Mouse (Mus musculus): ENCODE results near the gene Cntfr.

Gene Cntfr

DNA sequence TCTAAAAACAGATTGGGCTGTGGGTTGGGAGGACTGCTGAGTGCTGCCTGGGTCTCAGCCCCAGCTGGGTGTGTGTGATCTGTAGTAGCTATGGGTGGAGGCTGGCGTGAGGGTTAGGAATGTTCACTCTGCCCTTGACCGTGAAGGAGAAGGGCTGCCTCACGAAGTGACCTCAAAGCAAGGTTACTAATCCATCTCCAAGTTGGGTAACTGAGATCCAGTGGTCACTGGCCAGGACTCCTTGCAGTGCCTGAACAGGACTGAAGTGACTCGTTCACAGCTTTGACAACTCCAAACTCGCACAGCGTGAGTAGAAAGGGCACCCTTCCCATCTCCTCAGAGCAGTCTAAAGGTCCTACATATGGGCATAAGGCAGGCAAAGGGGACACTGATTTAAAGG is 18.0 kb downstream of the Cntfr start:
- no peak for DNase-seq (ENCODE audit: low spot score)

DNA sequence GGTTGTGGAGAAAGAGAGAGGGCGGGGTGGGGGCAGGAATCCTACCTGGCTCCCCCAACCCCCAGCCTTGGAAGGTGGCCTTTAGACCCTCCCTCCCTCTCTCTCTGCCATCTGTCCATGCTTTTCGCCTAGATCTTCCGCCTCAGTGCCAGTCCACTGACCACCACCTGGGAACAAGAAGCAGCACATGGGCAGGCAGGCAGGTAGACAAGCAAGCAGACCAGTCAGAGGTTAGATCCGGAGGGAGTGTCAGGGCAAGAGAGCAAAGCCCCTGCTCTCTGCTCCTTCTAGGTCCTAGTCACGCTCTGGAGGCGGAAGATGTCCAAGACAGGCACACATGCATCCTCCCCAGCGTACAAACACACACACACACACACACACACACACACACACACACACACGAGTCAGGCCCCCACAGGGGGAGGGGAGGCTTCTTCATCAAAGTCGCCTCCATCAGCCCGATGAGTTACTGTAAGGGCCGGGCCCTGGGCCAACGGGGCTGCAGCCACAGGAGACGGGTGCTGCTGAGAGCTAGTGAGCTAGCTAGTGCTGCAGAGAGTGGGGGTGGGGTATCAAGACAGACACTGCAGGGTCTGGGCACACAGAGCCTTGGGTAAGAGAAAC is 19.8 kb downstream of the Cntfr start:
- DNase-seq (ENCODE audit: low spot score), result no peak

DNA sequence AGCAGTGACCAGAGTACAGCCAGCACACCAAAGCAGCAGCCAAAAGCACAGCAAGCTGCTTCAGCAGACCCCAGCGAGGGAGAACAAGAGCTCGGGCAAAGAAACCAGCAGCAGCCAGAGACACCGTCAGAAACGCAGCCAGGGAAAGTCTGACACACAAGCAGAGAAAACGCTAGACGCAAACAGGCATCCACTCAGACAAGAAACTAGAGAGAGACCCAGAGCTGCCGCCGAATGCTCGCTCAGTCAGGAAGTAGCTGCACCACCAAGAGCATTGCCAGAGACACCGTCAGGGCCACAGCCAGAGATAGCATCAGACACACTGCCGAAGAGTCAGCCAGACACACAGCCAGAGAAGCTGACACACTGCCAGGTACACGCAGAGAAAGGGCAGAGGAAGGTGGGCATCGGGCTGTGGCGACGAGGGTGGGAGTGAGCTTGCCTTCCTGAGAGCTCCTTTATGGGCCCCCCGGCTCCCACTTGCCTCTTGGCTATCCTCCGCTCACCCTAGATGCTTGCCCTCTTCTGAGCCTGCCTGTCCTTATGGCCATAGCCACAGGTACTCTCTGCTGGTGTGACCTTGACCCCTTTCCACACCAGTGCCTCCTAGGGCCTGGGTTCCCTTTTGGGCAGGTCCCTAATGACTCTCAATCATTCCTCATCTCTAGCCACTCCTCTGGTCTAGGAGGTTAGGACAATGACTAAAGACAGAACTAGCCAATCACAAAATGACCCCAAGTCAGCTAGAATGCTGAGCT is 20.5 kb downstream of the Cntfr start:
- no peak for DNase-seq (ENCODE audit: low spot score)

DNA sequence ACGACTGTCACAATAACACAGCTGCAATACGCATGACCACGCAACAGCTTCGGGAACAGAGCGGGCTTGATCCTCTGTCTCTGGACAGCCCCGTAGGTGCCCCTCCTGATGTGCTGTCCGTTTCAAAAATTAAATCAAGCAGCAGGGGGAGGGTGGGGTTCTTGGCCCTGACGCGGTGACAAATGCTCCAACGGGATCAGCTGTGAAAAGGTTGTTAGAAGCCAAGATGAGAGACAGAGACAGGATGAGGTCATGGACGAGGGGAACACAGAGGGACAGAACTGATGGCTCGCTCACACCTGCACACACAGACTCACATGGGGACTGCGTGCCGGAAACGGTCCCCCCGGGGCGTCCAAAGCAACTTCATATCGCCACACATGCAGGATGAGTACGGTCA is 23.7 kb downstream of the Cntfr start:
- no peak for DNase-seq (ENCODE audit: low spot score)

DNA sequence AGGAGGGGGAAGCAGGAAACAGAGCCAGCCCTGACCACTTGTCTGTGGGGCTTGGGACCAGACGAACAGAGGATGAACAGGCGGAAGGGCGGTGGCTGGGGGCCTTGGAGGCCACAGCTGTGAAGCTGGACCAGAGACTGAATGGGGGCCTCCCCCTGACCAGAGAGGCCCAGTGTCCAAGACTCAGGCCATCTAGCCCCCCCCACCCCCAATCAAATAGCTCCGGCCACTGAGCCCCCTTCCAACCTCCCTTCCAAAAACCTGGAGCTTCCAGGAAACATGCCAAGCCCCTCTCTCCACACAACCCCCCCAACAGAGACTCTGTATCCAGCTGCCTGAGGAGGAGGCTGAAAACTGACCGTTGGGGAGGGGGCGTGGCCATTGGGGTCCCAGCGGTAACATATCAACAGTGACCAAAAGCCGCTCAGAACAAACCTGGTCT is 24.3 kb downstream of the Cntfr start:
- no peak for DNase-seq (ENCODE audit: low spot score)

DNA sequence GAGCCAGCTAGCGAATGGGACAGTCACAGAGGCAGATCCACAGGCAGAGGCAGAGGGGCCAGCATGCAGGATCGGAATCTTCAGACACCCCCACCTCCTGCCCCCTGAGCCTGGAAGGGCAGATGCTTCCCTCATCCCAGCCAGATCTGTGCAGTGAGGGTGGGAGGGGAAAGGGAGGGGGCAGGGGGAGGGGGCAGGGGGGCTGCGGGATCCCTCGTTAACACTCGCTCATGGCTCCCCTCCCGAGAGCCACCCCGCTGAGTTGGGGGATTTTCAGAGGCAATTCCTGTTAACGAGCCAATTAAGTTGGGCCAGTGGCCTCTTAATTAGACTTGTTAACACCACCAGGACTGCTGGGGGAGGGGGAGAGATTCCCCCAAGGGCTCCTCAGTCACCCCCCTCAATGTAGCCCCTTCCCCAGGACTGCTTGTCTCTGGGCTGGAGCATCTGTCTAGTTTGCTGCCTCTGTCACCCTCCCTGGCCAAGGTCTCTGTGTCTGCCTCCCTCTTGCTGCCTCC is 24.9 kb downstream of the Cntfr start:
- DNase-seq (ENCODE audit: low spot score), result no peak

DNA sequence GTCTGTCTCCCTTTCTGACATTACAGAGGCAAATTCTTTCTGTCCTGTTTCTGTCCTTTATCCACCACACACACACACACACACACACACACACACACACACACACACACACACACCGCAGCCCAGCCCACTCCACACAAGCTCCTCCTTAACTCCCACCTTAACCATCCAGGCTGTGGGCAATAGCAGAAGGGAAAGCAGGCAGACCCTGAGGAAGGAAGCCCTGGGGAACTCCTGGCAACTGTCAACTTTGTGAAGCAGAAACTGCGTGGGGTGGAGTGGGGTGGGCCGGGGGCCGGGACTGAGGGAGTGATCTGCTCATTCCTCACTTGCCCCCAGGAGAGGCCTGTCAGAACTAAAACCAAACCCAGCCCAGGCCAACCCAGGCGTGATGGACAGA is 25.4 kb downstream of the Cntfr start:
- no peak for DNase-seq (ENCODE audit: low spot score)

DNA sequence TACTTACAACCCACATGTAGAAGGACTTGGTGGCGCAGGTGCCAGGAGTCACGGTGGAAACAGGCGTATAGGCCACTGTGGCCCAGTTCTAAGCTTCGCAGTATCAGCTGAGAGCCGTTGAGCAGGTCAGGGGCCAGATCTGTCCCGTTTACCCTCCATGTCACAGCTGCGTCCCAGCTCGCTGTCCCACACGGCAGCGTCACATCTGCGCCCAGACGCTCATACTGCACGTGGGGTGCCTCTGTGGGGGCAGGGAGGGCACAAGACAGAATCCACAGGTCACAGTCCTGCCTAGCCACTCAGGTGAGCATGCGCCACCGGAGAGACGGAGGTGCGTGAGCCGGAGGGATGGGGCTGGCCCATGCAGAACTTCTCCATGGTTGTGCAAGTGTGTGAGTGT is 26.1 kb downstream of the Cntfr start:
- no peak for DNase-seq (ENCODE audit: low spot score)

DNA sequence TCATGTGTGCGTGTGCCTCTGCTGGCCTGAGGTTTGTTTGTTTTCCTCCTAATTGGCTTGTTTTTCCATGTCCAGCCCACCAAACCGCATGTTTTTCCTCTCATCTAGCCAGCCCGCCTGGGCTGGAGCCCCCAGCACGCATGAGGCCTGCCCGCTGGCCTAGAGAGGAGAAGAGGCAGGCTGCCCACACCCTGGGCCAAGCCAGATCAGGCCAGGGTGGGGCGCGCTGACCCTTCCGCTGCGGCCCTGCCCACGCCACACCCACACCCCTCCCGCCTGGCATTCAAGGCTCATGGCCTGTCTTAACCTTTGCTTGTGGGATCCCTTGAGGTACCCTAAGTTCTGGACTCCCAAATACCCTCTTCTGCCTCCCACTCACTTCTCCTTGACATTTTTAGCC is 30.2 kb downstream of the Cntfr start:
- no peak for DNase-seq (ENCODE audit: low spot score)

DNA sequence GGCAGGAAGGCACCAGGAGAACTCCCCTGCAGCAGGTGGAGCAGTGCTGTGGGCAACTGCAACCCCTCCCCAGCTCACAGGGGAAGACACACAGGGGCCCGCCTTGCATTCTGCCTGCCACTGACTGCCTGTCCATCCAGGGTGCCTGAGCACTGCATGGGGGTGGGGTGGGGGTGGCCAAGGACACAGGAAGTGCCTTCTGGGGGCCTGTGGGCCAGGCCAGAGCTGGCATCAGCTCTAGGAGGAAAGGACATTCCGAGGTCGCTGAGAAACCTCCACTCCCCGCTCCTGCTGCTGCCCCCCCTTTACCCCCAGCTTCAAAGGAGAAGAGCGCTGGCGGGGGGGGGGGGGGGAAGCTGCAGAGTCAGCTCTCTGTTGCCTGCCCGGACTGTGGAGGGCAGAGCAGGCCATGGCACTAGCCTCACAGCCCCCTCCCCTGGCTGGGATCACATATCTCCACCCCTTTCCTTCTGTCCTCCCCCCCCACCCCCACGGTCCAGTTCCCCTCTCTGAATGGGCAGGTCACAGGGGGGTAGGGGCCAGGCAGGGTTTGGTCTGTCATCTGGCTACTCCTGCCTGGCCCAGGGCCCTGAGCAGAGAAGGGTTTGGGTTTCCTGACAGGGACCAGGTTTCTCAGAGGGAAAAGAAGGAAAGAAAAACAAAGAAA is 31.7 kb downstream of the Cntfr start:
- DNase-seq (ENCODE audit: low spot score), result no peak

DNA sequence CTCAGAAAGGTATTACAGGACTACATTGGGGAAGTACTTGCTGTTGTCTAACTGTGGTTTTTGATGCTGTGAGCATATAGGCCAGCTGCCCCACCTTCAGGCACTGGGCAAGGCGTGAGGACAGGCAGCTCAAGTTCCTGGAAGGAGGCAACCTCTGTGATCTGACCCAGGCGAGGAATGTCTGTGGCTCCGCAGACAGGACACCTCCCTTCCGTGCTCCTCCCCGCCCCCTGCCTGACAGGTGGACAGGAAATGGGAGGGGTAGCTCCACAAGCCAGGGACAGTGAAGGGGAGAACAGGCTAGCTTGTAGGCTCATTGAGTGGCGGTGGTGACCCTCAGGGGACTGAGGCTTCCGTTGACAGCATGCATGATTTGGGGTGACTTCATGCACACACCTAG is 32.4 kb downstream of the Cntfr start:
- DNase-seq (ENCODE audit: low spot score), result no peak

DNA sequence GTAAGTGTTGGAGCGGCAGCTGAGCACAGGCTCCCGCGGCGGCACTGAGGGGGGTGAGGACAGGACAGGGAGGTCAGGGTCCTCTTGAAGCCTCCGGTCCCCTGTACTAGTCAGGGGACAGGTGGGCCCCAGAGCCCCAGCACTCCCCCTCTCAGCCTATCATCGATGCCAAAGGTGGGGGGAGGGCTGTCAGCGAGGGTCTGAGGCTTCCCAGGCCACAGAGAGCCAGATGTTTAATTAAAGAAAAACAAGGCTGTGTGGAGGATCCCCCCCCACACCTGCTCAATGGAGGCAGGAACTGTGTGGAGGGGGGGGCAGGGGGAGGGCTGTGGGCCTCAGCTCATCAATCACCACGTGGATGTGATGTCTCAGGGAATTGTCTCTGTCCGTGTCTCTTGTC is 33.3 kb downstream of the Cntfr start:
- DNase-seq (ENCODE audit: low spot score), result no peak

DNA sequence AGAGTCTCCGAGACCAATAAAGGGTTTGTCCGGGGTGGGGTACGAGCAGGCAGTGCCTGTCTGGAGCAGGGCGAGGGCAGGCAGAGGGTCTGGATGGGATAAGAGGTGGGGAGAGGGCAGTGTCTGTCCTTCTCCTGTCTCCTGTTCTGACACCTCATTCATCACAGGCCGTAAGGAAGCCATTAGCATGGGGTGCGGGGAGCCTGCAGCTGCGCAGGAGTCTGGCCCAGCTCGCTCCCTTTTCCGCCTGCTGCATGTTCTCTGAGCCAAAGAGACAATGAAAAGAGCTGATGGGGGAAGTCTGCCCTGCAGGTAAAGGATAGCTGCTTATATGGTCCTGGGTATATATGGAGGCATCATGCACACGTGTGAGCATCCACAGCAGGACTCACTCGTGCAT is 34.2 kb downstream of the Cntfr start:
- DNase-seq (ENCODE audit: low spot score), result no peak

DNA sequence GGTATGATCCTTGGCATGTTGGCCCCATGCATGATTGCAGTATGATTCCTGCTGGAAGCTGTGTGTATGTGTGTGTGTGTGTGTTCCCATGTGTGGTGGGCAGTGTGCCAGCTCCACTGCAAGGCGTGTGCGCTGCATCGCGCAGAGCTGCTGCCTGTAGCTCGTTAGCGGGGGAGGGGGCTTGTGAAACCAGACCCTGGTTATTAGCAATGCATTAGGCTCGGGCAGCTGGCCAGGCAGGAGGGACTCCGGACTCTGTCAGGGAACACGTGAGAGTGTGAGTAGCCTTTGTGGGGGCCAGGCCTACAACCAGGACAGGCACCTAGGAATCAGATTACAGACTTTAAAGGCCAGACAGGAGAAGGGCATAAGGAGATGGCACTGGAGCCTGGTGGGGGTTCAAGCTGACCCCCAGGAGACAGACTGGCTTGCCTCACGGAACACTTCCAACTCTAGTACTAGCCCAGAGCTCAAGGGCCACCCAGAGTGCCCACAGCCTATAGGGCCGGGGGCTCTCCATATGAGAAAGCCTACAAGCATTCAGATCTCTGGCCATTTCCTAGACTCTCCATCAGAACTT is 35.9 kb downstream of the Cntfr start:
- DNase-seq (ENCODE audit: low spot score), result peak; percentile 61

DNA sequence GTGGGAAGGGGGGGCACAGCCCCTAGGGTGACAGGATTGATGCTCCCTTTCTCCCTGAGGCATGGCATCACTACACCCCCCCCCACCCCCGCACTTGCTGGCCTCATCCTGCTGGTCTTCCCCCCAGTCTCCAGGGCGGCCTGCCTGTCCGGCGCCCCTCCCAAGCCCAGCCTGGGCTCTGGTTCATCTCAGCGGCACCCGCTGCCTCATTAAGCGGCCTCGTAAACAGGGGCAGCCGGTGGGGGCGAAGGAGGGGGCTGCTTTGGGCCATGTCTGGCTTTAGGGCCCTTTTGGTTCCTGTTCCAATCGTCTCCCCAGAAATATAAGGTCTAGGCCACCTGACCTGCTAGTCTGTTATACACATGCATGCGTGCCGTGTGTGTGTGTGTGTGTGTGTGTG is 37.3 kb downstream of the Cntfr start:
- DNase-seq (ENCODE audit: low spot score), result no peak

DNA sequence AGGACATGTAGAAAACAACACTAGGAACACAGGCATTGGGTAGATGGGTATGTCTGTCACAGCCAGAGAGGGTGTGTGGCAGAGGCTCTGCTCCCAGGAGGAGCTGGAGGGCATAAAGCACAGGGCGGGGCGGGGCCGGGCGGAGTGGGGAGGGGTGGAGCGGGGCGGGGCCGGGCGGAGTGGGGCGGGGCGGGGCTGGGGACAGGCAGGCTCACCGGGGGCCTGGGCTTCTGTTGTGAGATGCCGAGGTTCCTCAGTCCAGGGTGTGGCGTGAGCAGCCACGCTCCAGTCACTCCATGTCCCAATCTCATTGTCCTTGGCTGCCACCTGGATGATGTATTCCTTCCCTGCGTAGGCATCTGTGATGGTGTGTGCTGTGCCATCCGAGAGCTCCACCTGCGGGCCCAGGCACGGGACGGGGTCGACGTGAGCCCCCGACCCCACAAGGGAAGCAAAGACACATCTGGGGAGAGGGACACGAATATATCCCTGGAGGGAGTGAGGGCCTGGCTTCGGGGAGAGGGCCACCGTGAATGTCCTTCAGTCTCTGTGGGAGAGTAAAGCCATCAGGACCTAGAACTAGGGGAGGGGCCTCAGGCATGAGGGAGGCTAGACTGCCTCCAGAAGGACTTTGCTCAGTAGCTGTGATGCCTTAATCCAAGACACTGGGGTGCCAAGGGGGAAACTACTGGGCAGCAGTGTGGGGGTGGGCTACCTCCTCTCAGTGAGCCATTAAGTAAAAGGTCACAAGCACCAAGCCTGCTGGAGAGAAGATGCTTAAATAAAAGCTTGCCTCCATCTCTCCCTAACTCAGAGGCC is 38.1 kb downstream of the Cntfr start:
- DNase-seq (ENCODE audit: low spot score), result no peak

DNA sequence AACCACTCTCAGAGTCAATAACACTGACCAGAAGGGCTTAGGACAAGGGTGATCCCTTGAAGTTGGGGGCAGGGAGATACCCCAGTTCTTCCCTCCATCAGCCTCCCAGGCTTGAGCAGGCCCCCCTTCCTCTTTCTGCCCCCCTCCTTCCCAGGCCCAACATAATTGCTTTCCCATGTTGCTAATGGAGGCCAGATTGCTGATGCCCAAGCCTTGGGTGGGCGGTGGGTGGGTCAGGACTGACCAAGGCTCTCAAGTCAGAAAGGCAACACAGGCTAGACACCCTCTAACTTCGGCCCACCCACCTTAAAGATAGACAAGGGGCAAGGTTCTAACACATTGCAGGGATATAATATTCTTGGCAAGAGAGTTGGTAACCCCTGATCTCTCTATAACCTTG is 41.4 kb downstream of the Cntfr start:
- DNase-seq (ENCODE audit: low spot score), result no peak

DNA sequence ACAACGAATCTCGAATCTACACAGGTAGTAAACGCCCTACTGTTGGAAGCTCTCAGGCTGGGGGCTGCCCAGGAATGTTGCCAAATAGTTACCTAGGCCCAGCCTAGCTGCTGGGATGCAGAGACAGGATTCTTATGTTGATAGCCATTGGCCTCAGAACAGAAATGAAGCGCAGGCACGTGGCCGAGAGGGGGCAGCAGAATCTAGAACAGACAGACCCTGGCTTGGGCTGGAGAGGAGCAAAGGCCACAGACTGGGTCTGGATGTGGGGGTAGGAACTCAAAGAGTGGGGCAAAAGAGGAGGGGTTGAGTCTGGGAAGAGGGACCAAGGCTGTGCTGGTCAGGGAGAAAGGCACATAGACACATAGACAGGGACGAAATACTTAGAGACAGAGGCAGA is 42.7 kb downstream of the Cntfr start:
- DNase-seq (ENCODE audit: low spot score), result peak; percentile 79

DNA sequence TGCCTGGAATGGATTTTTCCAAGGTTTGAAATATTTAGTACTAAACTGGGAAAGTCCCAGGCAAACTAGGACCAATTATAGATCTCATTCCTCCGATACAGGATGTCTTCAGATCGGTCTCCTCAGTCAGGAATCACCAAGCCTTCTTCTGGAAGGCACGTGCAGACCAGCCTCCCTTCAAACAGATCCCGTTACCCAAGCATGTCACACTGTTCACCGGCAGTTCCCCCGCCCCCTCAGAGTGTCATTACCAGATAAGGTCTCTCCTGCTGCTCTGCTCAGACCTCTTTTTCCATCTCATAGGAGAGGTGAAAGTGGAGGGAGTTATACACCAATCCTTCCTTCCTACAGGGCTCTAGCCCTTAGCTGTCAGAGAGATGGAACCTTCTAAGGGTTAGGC is 43.2 kb downstream of the Cntfr start:
- DNase-seq (ENCODE audit: low spot score), result no peak

DNA sequence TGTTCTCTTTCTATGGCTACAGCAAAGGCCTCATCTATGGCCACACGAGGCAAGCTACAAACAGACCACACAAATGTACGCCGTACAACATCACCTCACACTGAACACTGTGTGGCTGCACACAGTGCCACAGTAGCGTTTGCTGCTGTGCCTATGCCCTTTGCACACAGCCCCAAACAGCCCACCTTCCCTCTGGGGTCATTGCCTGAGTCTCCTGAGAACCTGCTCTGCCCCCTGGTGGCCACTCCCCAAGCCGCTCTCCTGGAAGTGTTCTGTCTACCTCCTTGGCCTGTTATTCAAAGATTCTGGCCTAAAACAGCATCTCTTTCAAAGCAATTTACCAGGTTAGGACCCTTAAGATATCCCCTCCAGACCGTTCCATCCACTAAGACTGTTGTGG is 43.6 kb downstream of the Cntfr start:
- DNase-seq (ENCODE audit: low spot score), result peak; percentile 89

DNA sequence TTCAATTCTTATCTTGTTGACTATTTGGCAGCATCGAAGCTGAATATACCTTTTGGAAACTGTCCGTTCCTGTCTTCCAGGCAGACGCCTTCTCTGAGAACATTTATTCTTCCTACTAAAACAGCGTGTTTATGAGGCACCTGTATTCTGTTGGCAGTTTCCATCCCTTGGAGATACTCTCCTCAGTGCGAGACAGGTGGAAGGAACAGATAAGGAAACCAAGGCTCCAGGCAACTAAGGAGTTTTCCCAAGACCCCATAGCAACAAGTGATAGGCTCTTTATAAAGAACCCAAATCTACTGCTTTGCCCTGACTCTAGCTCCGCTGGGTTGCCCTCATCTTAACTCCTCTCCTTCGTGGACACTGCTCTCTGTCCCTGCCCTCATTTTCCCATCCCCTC is 48.3 kb downstream of the Cntfr start:
- no peak for DNase-seq (ENCODE audit: low spot score)

DNA sequence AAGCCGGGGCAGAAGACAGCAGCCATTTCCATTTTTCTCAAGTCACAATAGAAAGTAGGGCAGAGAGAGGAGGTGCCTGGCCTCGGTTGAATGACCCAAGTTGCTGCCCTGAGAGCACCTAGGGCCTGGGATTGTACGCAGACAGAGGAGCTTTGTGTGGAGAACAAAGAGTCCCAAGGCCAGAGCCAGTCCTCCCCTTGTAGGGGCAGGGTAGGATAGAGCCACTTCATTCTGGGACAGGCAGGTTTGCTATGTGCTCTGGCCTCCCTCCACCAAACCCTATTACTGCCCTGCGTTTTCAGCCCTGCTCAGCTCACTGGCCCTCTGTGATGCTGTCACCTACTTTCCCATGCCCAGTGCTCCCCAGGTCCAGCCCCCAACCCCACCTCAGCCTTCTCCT is 48.7 kb downstream of the Cntfr start:
- DNase-seq (ENCODE audit: low spot score), result no peak

All from testis, postnatal 10 days (tissue).